Mouse (Mus musculus) mature B cell (primary cell): ENCODE measurements around the gene Ttc39a.

ENCODE experiments used
- in situ Hi-C: fragments of 300-500 bp; cut with MboI; formaldehyde crosslinking; loops from 2 replicates; pipeline ENCODE4 v1.14.3; 2019

The Ttc39a gene

DNA sequence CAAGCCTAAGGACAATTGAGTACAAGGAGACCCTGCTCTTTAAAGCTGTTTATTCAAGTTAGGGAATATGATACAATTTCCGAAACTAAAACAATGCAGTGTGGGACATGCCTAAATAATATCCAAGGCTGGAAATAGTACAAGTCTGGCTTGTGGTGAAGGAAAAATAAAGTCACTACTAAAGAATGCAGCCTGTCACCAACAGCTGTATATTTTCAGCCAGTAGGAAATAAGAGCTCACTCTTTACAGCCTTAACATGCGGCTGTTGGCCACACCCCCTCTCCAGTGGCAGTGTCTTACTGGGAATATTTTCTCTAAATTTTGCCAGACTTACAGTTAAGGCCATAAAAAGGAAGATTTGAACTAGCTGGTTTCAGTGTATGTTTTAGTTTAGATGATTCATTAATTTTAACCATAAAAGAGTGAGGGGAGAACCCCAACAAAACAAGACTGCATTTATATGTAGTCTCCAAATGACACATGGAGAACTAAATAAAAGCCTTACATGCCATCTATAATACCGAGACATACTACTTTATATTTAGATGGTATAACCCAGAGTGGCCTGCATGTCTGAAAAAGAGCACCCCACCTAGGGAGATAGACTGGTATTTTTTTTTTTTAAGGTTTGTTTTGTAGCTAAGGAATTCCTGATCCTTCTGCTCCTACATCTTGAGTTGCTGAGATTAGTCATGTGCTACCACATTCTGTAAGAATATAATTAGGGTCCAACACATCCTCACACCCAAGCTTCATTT is 54.2 kb downstream of the Ttc39a start:
- in situ Hi-C loops = no loop called here

DNA sequence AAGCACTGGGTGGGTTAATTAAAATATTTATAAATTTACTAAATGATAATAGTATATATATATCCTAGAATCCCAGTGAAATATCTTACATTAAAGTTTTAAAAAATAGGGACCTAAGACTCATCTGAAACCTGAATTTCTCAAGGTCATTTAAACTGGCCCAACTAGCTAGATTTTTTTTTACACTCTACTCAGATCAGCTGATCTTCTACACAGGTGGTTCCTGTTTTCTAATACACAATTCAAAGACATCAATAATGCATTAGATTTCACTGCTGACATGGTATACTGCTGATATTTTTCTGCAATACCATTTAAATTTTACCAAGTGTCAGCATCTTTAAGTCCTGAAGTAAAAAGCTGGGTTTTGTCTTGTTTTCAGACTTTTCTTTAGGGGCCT is 57.5 kb downstream of the Ttc39a start:
- in situ Hi-C loops = no loop called here

DNA sequence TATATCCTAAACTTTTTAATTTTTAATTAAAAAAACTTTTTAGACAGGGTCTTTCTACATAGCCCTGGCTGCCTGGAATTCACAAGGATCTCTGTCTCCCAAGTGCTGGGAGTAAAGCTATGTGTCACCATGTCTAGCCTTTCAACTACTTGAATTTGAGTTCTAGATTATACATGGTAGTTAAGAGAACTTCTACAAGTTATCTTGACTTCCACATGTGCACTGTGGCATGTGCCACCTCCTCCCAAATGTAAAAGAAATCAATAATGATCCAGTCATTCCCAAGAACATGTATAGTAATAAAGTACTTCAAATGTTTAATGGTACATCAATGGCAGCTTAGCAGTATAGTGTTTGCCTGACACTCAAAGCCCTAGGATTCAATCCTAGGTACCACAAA is 61.3 kb downstream of the Ttc39a start:
- in situ Hi-C loops = no loop called here

DNA sequence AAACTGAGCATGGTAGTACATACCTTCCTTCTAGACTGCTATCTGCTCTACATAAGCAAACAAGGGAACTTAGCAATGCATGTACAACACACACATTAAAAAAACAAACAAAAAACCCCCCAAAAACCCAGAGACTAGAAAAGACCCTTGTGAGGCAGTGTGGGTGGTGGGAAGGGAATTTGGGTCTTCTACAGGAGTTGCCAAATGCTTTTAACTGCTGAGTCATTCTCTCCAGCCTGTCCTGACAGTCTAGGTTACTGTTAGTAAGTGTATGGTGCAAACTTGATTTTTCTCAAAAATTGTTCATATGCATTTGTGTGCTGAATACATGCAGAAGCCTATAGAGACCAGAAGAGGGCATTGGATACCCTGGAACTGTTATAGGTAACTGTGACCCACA is 65.2 kb downstream of the Ttc39a start:
- in situ Hi-C loops = no loop called here

GRCm38 (mm10) chr4:109472566-109472965 is 66.1 kb downstream of the Ttc39a start:
- in situ Hi-C loops = no loop called here

DNA sequence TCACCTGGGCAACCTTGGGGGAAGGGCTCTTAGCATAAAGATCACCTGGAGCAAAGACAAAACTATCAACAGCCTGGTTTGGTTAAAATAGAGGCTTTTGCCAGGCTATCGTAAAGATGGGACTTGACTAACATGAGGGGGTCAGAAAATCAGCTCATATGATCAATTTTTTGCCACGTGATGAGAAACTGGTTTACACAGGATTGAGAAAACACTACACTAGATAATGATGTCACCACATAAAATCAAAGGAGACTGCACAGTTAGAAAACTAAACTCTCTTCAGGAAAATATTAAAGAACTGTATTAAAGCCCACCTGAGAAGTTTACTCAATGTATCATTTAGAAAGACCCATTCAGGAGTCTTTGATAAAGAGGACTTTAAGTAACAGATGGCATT is 68.7 kb downstream of the Ttc39a start:
- in situ Hi-C loops = no loop called here

DNA sequence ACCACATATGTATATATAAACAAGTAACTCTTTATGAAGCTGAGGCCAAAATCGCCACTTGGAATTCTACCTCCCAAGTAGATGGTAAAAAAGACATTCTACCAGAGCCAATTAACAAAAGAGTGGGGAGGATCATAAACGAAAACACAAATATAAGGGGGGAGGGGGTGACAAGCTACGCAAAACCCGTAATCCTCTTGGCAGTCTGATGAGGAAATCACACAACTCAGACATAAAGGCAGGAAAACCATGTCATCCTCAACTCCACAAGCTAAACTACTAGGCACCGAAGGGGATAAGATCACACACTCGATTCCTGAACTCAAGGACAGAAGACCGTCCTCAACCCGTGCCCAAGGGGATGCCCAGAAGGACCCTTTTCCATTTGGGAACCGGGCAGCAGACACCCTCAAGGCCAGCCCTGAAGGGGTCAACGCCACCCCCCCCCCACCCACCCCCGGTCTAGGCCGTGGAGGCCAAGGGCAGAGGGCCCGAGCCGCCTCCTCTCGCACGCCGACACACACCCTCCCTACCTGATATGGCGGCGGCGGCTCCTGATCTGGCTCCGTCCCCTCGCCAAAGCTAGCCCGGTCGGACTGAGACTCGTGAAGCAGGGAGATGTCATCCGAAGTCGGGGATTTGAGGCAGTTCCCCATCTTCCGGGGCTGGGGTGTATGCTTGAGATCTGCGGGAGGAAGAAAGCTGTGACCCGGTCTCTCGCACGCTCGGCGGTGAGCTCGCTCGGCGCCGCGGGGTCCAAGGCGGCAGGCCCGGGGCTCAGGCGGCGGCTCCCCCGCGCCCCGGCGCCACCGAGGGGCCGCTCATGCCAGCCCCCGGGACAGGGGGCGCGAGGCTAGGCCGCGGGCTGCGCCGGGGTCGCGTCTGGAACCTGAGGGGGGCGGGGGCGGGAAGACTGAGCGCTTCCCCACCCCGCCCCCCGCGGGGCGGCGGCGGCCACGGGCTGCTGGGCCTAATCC is 69.4 kb downstream of the Ttc39a start:
- in situ Hi-C loops = no loop called here

DNA sequence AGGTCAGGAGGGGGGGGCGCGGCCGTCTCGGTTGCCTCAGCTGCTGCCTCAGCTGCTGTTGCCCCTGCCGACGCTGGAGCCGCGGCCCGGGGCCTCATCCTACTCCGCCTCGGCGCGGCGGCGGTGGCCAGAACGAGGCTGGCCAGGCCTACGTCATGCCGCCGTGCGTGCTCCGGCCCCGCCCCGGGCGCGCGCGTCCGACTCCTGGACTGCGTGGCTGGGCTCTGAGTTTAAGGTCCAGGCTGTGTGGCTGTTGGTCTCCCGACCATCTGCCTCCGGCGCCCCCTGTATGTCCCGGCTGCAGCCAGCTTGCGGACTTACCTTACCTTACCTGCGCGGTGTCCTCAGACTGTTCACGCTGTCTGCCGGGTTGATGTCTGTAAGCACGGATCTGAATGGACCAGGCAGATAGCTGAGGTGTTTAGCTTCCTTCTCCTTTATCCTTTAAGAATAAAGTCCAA is 70.2 kb downstream of the Ttc39a start:
- in situ Hi-C loops = no loop called here

DNA sequence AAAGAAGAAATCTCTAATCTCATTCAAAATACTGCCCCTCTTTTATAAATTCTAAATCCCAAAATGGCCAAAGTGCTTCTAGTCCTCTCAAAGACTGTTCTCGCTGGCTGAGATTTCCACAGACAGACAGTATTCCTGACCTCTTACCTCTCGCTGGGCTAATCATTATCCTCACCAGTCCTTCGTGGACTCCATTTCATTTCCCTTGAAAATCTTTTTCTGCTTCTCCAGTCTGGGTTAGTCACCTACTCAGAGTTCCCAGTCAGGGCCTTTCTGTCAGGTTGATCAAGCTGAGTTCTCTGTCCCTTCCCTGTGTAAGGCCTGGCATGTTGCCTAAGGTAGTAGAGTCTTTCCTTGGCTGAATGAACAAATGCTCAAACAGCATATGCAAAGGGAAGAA is 71.0 kb downstream of the Ttc39a start:
- in situ Hi-C loops = no loop called here

- in situ Hi-C loops = no loop called here
Measured at GRCm38 (mm10) chr4:109481424-109481823, 75.0 kb downstream of the Ttc39a start.

DNA sequence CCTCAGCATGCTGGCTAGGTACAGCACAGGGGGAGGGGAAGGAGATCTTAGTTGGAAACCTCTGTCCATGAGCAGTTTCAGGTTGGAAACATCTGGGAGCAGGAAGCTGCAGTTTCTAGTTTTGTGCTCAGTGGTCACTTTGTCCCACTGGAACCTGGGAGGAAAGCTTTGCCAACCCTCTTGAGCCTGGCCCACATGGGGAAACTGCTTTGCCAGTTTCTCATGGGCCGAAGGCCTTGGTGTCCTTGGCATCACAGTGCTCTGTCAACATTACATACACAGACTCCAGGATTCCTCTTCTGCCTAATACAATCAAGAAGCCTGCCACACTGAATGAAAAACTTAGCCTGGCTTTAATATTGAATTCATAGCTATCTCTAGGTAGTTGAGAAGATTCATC is 76.3 kb downstream of the Ttc39a start:
- in situ Hi-C loops = no loop called here

- in situ Hi-C loops = no loop called here
Measured at GRCm38 (mm10) chr4:109484621-109485020, 78.2 kb downstream of the Ttc39a start, which contains the start of gene Rnf11. Rnf11 (minus strand) TSS chr4:109484728.

DNA sequence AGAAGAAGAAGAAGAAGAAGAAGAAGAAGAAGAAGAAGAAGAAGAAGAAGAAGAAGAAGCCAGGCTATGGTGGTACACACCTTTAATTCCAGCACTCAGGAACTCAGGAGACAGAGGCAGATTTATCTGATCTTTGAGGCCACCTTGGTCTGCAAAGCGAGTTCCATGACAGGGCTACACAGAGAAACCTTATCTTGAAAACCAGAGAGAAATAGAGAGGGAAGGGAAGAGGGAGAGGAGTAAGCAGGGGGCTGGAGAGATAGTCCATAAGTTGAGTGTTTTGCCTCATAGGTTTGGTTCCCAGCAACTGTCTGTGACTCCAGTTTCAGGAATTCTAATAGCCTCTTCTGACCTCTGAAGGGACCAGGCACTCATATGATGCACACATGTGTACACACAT is 82.4 kb downstream of the Ttc39a start:
- in situ Hi-C loops = no loop called here

DNA sequence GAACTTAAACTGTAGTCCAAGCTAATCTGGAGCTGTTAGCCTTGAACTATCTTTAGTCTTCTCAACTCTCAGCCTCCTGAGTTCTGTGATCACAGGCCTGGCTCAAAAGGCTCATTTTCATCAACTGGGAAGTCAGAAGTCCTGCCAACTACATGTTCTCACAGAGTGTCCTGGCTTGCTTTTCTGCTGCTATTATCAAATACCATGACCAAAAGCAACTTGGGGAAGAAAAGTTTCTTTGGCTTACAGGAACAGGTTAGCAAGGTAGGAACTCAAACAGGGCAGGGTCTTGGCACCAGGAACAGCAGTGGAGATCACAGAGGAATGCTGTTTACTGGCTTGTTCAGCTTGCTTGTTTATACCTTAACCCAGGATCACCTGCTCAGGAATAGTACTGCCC is 87.2 kb downstream of the Ttc39a start:
- in situ Hi-C loops = no loop called here
